Mouse (Mus musculus): ENCODE results near the gene Ets2. TPM values are rescaled to one million over a fixed set of nuclear protein-coding genes. Genes with fewer than 3 reads are reported as not detected.

The Ets2 gene
- 36.9 TPM for polyA plus RNA-seq (2015; fragmentation: Illumina TruSeq; extraction: RNeasy Lipid Tissue Mini Kit (QIAGEN cat#74804); ENCODE audit: low read depth, low replicate concordance)

GRCm38 (mm10) chr16:95701802-95702561 is at the start of gene Ets2:
Gene Ets2, plus strand, starts transcription at chr16:95702075.

Other genes with a start within 250 kb of the Ets2 start
- 5.0 TPM for gene Erg, start 115.5 kb upstream of the Ets2 start, polyA plus RNA-seq (2015; fragmentation: Illumina TruSeq; extraction: RNeasy Lipid Tissue Mini Kit (QIAGEN cat#74804); ENCODE audit: low read depth, low replicate concordance)

Measured in brain, adult 10 weeks (tissue).